Mouse (Mus musculus) forebrain, embryonic 14.5 days (tissue): ENCODE measurements around the gene Ube2ql1. TPM values are rescaled to one million over a fixed set of nuclear protein-coding genes. Genes with fewer than 3 reads are reported as not detected.

Experiments
- ATAC-seq: fragments of 200-750 bp; cut with Nextera tagmentation; 2 replicates; pipeline ENCODE4 v1.8.0; 2017; ENCODE audit warnings: mild to moderate bottlenecking, moderate library complexity
- DNase-seq: peaks from one replicate; pipeline ENCODE4 v3.0.0-alpha.2; 2015; ENCODE audit warnings: low spot score
- H3K27ac ChIP-seq: fragments of 300-500 bp; sonication (generic); 2 replicates; pipeline ENCODE4 v1.5.1; 2014; ENCODE audit warnings: low read depth, mild to moderate bottlenecking, control low read depth, low read length, moderate library complexity
- H3K27me3 ChIP-seq: fragments of 300-500 bp; sonication (generic); replicated peaks from 2 replicates; pipeline ENCODE4 v1.6.1; 2014; ENCODE audit warnings: low read length, control low read depth, mixed read lengths; ENCODE audit not compliant: control insufficient read depth, insufficient read depth
- H3K36me3 ChIP-seq: fragments of 300-500 bp; sonication (generic); 2 replicates; pipeline ENCODE4 v1.6.1; 2014; ENCODE audit warnings: low read length, control low read depth; ENCODE audit not compliant: control insufficient read depth, insufficient read depth
- H3K4me1 ChIP-seq: fragments of 300-500 bp; sonication (generic); 2 replicates; pipeline ENCODE4 v1.6.1; 2014; ENCODE audit warnings: antibody characterized with exemption, low read length, control low read depth; ENCODE audit not compliant: control insufficient read depth, insufficient read depth
- H3K4me2 ChIP-seq: fragments of 300-500 bp; sonication (generic); 2 replicates; pipeline ENCODE4 v1.6.1; 2014; ENCODE audit warnings: mild to moderate bottlenecking, control low read depth, low read length
- H3K4me3 ChIP-seq: fragments of 300-500 bp; sonication (generic); 2 replicates; pipeline ENCODE4 v1.5.1; 2014; ENCODE audit warnings: low read depth, low read length, control low read depth
- H3K9ac ChIP-seq: fragments of 300-500 bp; sonication (generic); 2 replicates; pipeline ENCODE4 v1.6.1; 2014; ENCODE audit warnings: mild to moderate bottlenecking, low read length, control low read depth, moderate library complexity
- H3K9me3 ChIP-seq: fragments of 300-500 bp; sonication (generic); replicated peaks from 2 replicates; pipeline ENCODE4 v1.6.1; 2016; ENCODE audit warnings: low read length, control low read depth, mixed read lengths; ENCODE audit not compliant: control insufficient read depth
- WGBS: fragments of 180-500 bp; shearing (Covaris S2); extraction: QIAGEN DNeasy Blood & Tissue Kit; methylation state at CpG from one replicate; pipeline ENCODE4 v1.1.7; 2014; 5-methylcytosine and 5-hydroxymethylcytosine counted together
- polyA plus RNA-seq: library from polyadenylated mRNA; unstranded; fragments of >200 nt; fragmentation: Nextera tagmentation; extraction: Ambion mirVana; gene quantifications from 2 replicates; pipeline ENCODE4 v1.2.1, GENCODE M21; 2014

Ube2ql1 gene
- polyA plus RNA-seq, 1 experiment from 2014 or later = 31.7 TPM

GRCm38 (mm10) chr13:69654508-69654907 lies 85.2 kb downstream of the Ube2ql1 start:
- Histone ChIP-seq H3K27me3 (no peaks in the 10 kb centered on the region), H3K9me3 (no peaks in the 10 kb centered on the region), H3K9ac (no peak overlapping the region), H3K4me2 (no peak overlapping the region), H3K4me3 (no peak overlapping the region), H3K27ac (no peak overlapping the region), H3K36me3 (no peaks in the 10 kb centered on the region), H3K4me1 (no peaks in the 10 kb centered on the region)
- 78% methylated on average over 3 of the region's 3 CpGs for WGBS
- ATAC-seq (no peak), DNase-seq (no peak)

Other genes starting within 250 kb of the Ube2ql1 start
- 86.2 and 87.4 TPM in 2 replicates for gene Nsun2, start 206.1 kb downstream of the Ube2ql1 start, polyA plus RNA-seq
- 8.8 and 9.0 TPM in 2 replicates for gene Tent4a, start 205.3 kb downstream of the Ube2ql1 start, polyA plus RNA-seq
- 27.2 and 31.7 TPM in 2 replicates for gene Srd5a1, start 128.4 kb downstream of the Ube2ql1 start, polyA plus RNA-seq
- gene Med10, start 62.5 kb upstream of the Ube2ql1 start, polyA plus RNA-seq = 180 and 181 TPM in 2 replicates